Mouse (Mus musculus): ENCODE data around the gene Gdpgp1. TPM values are rescaled to one million over a fixed set of nuclear protein-coding genes. Genes with fewer than 3 reads are reported as not detected.

The Gdpgp1 gene
- total RNA-seq, 2 experiments from 2014 or later: 0.77 to 0.91 TPM

DNA sequence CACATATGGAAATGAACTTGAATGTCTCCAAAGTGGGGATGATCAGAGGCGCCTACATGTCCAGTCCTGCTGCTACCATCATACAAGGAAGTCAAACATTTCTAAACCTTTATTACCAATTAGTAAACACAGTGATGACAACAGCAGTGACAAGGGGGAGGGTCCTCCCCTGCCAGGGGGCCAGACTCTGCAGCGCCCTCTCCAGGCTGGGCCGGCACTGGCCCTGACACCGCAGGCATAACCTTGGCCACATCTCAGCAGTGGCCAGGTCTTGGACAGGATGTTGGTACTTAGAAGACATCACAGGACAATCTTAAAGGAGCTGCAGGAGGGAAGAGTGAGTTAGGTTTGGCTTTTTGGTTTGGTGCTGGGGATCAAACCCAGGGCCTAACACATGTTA, 5.6 kb upstream of the Gdpgp1 start:
- no peak for DNase-seq

- no peak for DNase-seq
Observed at GRCm38 (mm10) chr7:80230196-80230595, 2.5 kb upstream of the Gdpgp1 start.

- no peak for DNase-seq
Observed at GRCm38 (mm10) chr7:80231971-80232488, 635 bp upstream of the Gdpgp1 start.

DNA sequence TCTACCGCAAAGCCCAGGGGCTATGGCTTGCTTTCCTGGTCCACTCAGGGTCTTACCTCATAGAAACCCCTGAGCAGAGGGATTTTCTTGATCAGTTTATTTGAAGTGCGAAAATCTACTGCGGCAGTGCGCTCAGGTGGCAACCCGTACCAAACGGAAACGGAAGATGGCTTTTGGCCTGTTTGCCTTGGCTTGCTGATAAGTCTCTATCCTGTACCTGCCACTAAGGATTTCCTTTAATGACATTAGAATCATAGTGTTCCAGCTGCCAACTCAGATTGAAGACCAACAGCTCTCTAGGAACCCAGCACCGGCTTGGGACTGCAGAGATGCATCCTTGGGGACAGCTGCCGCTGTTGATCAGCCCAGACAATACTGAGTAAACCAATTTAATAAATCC, 1.1 kb downstream of the Gdpgp1 start:
- DNase-seq: no peak

GRCm38 (mm10) chr7:80238542-80238941, 5.9 kb downstream of the Gdpgp1 start:
- DNase-seq: no peak

DNA sequence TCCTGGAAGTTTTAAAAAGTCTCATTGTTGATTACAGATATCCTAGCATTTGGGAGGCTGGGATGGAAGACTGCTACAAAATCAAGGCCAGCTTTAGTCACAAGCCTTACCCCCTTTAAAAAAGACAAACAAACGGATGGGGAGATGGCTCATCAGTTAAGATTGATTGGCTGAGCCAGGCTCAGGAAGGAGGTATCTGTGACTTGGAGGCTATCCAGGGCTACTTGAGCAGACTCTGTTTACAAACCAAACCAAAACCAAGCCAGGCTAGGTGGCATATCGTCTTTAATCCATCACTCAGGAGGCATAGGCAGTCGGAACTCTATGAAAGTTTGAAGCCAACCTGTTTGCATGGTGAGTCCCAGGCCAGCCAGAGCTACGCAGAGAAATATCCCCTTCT, 9.0 kb downstream of the Gdpgp1 start:
- DNase-seq: no peak

DNA sequence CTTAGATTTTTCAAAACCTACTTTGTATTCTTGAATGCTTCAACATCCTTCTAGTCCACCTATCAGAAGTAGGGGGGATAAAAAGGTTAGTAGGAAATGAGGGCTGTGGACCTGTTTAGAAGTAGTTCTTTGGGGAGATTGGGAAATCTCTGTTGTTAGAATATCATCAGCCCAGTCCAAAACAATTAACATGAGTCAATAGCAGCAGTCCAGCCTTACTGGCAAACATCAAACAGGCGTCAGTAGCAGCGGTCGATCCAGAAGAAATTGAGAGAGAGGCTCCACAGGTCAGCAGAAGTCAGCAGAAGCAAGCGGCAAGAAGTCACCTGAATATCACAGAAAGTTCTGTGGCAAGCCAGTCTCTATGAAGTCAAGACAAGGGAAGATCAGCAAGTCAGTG, 12.2 kb downstream of the Gdpgp1 start:
- no peak for DNase-seq

DNA sequence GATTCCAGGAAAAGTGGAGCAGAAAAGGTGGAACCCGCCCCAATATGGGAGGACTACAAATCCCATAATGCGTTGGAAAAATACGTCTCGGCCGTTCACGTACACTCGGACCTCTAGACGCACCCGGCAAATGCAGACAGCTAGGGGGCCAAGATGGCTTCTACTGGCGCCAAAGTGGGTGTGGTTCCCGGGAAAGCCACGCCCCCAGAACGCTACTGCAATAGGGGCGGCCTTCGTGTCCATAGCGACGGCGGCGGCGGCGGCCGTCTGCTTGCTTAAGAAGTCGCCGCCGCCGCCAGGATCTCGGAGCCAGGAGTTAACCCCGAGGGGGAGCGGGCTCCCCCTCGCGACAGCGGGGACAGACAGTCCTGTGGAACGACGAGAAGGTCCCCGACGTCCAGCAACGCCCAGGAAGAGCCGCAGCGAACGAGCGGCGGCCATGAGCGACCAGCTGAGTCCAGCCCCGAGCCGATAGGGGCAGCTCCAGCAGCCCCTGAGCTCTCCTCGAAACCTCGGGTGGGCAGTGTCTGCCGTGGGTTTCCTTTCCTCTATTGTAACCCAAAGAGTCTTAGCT, 13.6 kb downstream of the Gdpgp1 start, which contains the start of gene Ttll13:
Ttll13 (plus strand) TSS at position 229 of the 574 bp plus-strand sequence.
- peak; percentile 96 for DNase-seq

DNA sequence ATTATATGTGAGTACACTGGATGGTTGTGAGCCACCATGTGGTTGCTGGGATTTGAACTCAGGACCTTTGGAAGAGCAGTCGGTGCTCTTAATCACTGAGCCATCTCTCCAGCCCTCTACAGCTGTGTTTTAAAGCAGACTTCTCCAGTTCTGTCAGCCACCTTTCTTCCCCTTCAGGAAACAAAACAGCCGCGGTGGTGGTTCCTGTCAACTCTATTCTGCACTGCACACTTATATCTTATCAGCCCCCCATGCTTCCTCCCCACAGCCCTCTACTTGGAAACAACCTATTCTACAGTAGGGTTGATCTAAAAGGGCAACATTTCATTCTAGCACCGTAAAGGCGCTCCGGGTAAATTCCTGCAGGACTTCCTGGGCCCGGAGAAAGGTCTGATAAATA, 14.2 kb downstream of the Gdpgp1 start:
- no peak for DNase-seq

- no peak for DNase-seq
Observed at GRCm38 (mm10) chr7:80252437-80252836, 19.8 kb downstream of the Gdpgp1 start.

- DNase-seq: no peak
Observed at GRCm38 (mm10) chr7:80252886-80253285, 20.2 kb downstream of the Gdpgp1 start.

GRCm38 (mm10) chr7:80255981-80256380, 23.3 kb downstream of the Gdpgp1 start:
- no peak for DNase-seq

- no peak for DNase-seq
Observed at GRCm38 (mm10) chr7:80257706-80258105, 25.0 kb downstream of the Gdpgp1 start.

DNA sequence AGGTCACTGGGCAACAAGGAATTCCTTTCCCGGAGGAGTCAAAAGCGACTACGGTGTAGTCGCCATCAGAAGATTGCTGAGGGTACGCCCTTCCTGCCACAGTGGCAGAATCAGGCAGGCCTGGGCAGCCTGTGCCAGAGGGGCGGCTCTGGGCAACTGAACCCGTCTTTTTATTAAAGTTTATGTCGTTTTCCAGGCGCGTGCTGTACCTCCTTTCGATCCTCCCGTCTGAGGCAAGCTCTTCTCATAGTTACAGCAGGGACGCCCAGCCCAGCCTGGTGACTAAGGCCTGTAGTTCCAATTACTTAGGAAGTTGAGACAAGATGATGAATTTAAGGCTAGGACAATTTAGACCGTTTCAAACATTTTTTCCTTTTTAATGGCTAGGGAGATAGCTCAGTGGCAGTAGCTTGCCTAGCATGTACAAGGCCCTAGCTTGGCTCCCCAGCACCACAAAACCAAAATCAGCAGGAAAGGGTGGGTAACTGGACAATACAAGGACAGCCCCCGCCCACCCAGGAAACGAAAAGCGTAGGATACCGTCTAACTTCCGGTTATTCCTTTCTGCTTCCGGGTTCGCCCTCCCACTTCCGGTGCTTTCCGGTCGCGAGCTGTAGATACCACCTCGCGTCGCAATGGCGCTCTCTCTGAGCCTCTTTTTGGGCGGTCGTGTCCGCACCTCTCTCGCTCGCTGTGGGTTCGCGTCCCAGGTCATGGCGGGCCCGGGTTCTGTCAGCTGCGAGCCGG, 28.1 kb downstream of the Gdpgp1 start, which contains the start of gene Ngrn:
Ngrn (plus strand) TSS at position 591 of the 747 bp plus-strand sequence.
- DNase-seq: peak; percentile 82

DNA sequence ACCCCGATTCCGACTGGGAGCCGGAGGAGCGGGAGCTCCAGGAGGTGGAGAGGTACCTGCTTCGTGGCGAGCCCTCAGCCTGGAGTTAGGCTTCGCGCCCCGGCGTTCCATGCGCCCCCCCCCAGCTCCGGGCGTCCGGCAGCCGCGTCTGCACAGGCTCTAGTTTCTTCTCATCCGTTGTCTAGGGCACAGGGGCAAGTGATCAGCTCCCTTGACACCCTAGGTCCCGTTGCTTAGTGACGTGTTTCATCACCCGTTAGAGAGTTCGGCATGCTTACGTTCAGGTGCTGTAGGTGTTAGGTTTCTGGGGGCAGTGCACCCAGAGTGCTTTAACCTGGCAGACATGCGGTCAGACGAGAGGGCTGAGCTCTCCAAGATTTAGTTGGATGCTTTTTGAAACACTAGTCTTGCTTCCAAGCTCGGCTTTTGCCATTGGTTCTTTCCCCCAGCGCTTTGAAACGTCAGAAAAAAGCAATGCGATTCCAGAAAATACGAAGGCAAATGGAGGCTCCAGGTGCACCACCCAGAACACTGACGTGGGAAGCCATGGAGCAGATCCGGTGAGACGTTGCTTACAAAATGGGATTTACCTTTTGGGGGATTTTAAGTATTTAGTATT, 28.8 kb downstream of the Gdpgp1 start:
- no peak for DNase-seq

DNA sequence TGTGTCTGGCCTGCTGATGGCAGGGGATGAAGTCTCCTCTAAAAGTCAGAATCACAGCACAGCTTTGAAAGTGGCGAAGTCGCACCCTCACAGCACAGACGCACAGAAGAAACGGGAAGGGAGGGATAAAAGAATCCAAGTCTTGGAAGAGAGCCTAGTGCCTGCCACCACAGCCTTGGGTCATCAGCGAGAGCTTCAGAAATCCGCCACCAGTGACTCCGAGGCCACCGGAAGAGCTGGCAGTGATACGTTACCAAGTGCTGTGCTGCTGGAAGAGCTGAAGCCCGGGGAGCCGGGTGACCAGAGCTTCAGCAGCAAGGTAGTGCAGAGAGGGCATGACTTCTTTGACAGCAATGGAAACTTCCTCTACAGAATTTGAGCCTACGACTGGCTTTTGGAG, 31.9 kb downstream of the Gdpgp1 start:
- no peak for DNase-seq

- no peak for DNase-seq
Observed at GRCm38 (mm10) chr7:80267764-80268163, 35.1 kb downstream of the Gdpgp1 start.

- peak; percentile 90 for DNase-seq
Observed at GRCm38 (mm10) chr7:80268897-80269750, 36.5 kb downstream of the Gdpgp1 start, which contains the start of gene Vps33b. TSS of gene Vps33b (plus strand) at chr7:80269649.

DNA sequence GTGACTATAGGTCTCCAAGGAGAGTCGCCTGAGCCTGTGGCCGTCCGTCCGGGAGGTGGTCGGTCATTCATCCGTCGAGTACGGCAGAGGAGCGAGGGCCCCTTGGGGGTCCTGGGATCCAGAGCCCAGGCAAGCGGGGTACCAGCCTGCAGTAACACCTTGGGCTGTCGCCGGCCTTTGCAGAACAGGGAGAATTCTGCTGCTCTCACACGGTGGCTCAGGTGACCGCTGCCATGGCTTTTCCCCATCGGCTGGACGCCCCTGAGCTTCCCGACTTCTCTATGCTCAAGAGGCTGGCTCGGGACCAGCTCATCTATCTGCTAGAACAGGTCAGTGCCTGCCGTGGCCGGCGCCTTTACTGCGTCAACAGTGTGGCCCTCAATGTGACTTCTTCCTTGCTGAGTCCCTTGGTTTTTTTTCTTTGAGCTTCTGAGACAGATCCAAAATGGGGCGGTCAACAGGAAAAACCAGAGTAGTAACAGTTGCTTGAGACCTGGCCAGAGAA, 37.1 kb downstream of the Gdpgp1 start:
- DNase-seq: no peak

DNA sequence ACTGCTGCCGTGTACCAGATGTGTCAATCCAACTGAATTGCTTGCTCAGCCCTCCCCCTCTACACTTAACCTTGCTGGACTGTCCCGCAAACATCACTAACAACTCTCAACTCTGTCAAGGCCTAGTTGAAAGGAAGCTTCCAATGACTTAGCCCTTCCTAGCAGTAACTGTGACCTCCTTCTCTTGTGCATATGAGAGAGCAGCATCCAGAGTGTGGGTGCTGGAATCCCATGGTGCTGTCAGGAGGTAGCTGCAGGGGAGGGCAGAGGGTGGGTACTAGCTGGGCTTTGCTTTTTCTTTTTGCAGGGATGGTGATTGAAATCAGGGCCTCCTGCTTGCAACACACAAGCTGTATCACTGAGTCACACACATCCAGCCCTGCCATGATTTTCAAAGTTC, 40.8 kb downstream of the Gdpgp1 start:
- DNase-seq: no peak

DNA sequence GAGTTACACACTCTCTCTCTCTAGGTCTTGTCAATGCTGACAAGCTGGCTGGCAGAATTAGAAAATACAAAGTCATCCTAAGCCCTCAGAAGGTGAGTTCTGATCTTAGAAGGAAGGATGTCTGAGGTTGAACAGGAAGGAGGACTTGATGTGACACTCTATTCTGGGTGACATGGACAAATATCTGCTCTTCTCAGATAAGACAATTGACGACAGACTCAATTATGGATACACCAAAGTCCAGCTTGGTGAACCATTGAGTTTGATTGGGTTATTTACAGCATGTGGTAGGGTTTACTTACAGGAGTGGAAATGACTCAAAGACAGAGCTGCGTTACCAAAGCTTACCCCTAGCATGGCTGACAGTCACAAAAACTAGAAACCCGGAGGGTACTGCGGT, 43.7 kb downstream of the Gdpgp1 start:
- no peak for DNase-seq

DNA sequence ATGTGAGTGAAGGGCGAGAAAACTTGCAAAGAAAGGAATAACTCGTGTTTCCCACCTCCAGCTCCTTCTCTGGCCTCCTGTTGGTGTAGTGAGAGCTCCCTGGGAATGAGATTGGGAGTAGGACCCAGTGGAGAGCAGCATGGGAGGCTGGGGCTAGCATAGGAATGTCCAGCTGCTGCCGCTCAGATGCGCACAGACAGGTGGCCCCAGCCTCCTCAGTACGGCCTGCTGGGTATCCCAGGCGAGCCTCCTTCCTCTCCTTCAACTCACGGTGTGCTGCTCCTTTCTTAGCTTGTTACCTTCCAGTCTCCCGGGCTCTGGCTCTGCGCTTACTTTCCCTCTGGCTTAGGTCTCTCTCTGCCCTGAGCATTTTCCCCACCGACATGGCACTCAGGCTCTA, 47.4 kb downstream of the Gdpgp1 start:
- DNase-seq: no peak
